Mouse (Mus musculus) CH12.LX (cell line): ENCODE data around the gene Unc119b. TPM values are rescaled to one million over a fixed set of nuclear protein-coding genes. Genes with fewer than 3 reads are reported as not detected.

Experiments
- DNase-seq: peaks from one replicate; pipeline ENCODE4 v3.0.0-alpha.2; 2013; ENCODE audit errors: extremely low read depth
- H3K27ac ChIP-seq: 2 replicates; pipeline ENCODE4 v1.5.1; 2012; ENCODE audit warnings: low read depth, mild to moderate bottlenecking, control low read depth, moderate library complexity; ENCODE audit not compliant: insufficient read depth
- H3K27me3 ChIP-seq: replicated peaks from 2 replicates; pipeline ENCODE3; 2012; ENCODE audit warnings: inconsistent platforms
- H3K36me3 ChIP-seq, 2 experiments: replicated peaks in 1 of 2; 2 replicates each; pipeline versions ENCODE3 to v1.6.1; 2012; ENCODE audit warnings: inconsistent platforms in 1 of 2, low read length in 1 of 2, mild to moderate bottlenecking in 1 of 2, mixed read lengths in 1 of 2, moderate library complexity in 1 of 2; ENCODE audit not compliant: control insufficient read depth in 1 of 2, insufficient read depth in 1 of 2
- H3K4me1 ChIP-seq, 2 experiments: 2 replicates each; pipeline ENCODE4 v1.6.1; 2012; ENCODE audit warnings: inconsistent platforms in 1 of 2, moderate library complexity in 1 of 2; ENCODE audit not compliant: insufficient read depth in 2 of 2, control insufficient read depth in 1 of 2
- H3K4me2 ChIP-seq: 2 replicates; pipeline ENCODE4 v1.6.1; 2012; ENCODE audit warnings: low read depth, mild to moderate bottlenecking, control low read depth; ENCODE audit not compliant: poor library complexity, insufficient read depth, severe bottlenecking
- H3K4me3 ChIP-seq, 3 experiments: fragments of 150-350 bp in 1 of 3; sonication (generic) in 1 of 3; replicated peaks in 1 of 3; 2 replicates each; pipeline versions ENCODE3 to v1.5.1; 2011 to 2012; ENCODE audit warnings: low read depth in 2 of 3, low read length in 2 of 3, mild to moderate bottlenecking in 2 of 3, moderate library complexity in 2 of 3, control low read depth in 1 of 3, improper control_type of control experiment in 1 of 3, inconsistent platforms in 1 of 3, mixed read lengths in 1 of 3; ENCODE audit not compliant: poor library complexity in 1 of 3
- H3K79me2 ChIP-seq: replicated peaks from 2 replicates; pipeline ENCODE4 v1.6.1; 2012; ENCODE audit warnings: mild to moderate bottlenecking, moderate library complexity; ENCODE audit not compliant: control insufficient read depth, poor library complexity, insufficient read depth, severe bottlenecking; ENCODE audit errors: extremely low read depth
- H3K9ac ChIP-seq: 2 replicates; pipeline ENCODE4 v1.6.1; 2012; ENCODE audit warnings: low read depth, mild to moderate bottlenecking, control low read depth, moderate library complexity; ENCODE audit not compliant: insufficient read depth
- H3K9me3 ChIP-seq: replicated peaks from 2 replicates; pipeline ENCODE3; 2012; ENCODE audit warnings: low read length, inconsistent platforms, mixed read lengths
- BHLHE40 ChIP-seq: IDR thresholded peaks from 2 replicates; pipeline ENCODE4 v1.6.1; 2011; ENCODE audit warnings: mild to moderate bottlenecking, low read depth, low read length, improper control_type of control experiment
- CHD2 ChIP-seq: IDR thresholded peaks from 2 replicates; pipeline ENCODE4 v1.6.1; 2011; ENCODE audit warnings: low read length, improper control_type of control experiment
- CTCF ChIP-seq, 2 experiments: IDR thresholded peaks in 1 of 2; conservative IDR thresholded peaks in 1 of 2; 2 replicates each; pipeline ENCODE4 v1.5.1; 2011 to 2012; ENCODE audit warnings: low read depth in 2 of 2, low read length in 2 of 2, improper control_type of control experiment in 1 of 2, inconsistent platforms in 1 of 2, mild to moderate bottlenecking in 1 of 2, moderate library complexity in 1 of 2
- ELF1 ChIP-seq: IDR thresholded peaks from 2 replicates; pipeline ENCODE4 v1.6.1; 2014; ENCODE audit warnings: low read depth, mild to moderate bottlenecking, inconsistent platforms, low read length, improper control_type of control experiment
- ETS1 ChIP-seq: conservative IDR thresholded peaks from 2 replicates; pipeline ENCODE4 v1.6.1; 2012; ENCODE audit warnings: low read depth, mild to moderate bottlenecking, inconsistent platforms, low read length, improper control_type of control experiment, moderate library complexity
- HCFC1 ChIP-seq: IDR thresholded peaks from 2 replicates; pipeline ENCODE4 v1.6.1; 2012; ENCODE audit warnings: low read depth, mild to moderate bottlenecking, inconsistent platforms, low read length, improper control_type of control experiment
- JUN ChIP-seq: IDR thresholded peaks from 2 replicates; pipeline ENCODE4 v1.6.1; 2011; ENCODE audit warnings: low read depth, mild to moderate bottlenecking, low read length, improper control_type of control experiment, moderate library complexity; ENCODE audit not compliant: insufficient read depth
- JUND ChIP-seq: conservative IDR thresholded peaks from 2 replicates; pipeline ENCODE4 v1.6.1; 2011; ENCODE audit warnings: low read depth, low read length, improper control_type of control experiment
- KAT2A ChIP-seq: IDR thresholded peaks from 2 replicates; pipeline ENCODE4 v1.6.1; 2012; ENCODE audit warnings: low read length, improper control_type of control experiment, inconsistent platforms; ENCODE audit not compliant: insufficient replicate concordance
- MAFK ChIP-seq: IDR thresholded peaks from 2 replicates; pipeline ENCODE4 v1.6.1; 2011; ENCODE audit warnings: low read length, improper control_type of control experiment; ENCODE audit not compliant: insufficient replicate concordance
- MAX ChIP-seq: IDR thresholded peaks from 2 replicates; pipeline ENCODE4 v1.6.1; 2011; ENCODE audit warnings: low read length, improper control_type of control experiment
- MXI1 ChIP-seq: IDR thresholded peaks from 2 replicates; pipeline ENCODE4 v1.6.1; 2011; ENCODE audit warnings: mild to moderate bottlenecking, low read depth, low read length, improper control_type of control experiment
- MYC ChIP-seq: IDR thresholded peaks from 2 replicates; pipeline ENCODE4 v1.6.1; 2011; ENCODE audit warnings: low read depth, mild to moderate bottlenecking, improper control_type of control experiment, low read length
- NELFE ChIP-seq: IDR thresholded peaks from 2 replicates; pipeline ENCODE4 v1.6.1; 2011; ENCODE audit warnings: low read depth, low read length, improper control_type of control experiment
- PAX5 ChIP-seq: IDR thresholded peaks from 2 replicates; pipeline ENCODE4 v1.6.1; 2012; ENCODE audit warnings: low read length, inconsistent platforms, mixed read lengths
- POLR2AphosphoS2 ChIP-seq: IDR thresholded peaks from 2 replicates; pipeline ENCODE4 v1.6.1; 2011; ENCODE audit warnings: low read depth, low read length, improper control_type of control experiment
- RAD21 ChIP-seq: IDR thresholded peaks from 2 replicates; pipeline ENCODE4 v1.6.1; 2011; ENCODE audit warnings: low read depth, mild to moderate bottlenecking, low read length, improper control_type of control experiment, moderate library complexity
- SMC3 ChIP-seq: IDR thresholded peaks from 2 replicates; pipeline ENCODE4 v1.6.1; 2011; ENCODE audit warnings: low read depth, low read length, improper control_type of control experiment
- TBP ChIP-seq: conservative IDR thresholded peaks from 2 replicates; pipeline ENCODE4 v1.6.1; 2011; ENCODE audit warnings: low read depth, low read length, improper control_type of control experiment
- TCF12 ChIP-seq: IDR thresholded peaks from 2 replicates; pipeline ENCODE4 v1.6.1; 2014; ENCODE audit warnings: low read depth, mild to moderate bottlenecking, inconsistent platforms, low read length, improper control_type of control experiment
- UBTF ChIP-seq: IDR thresholded peaks from 2 replicates; pipeline ENCODE4 v1.6.1; 2012; ENCODE audit warnings: low read depth, mild to moderate bottlenecking, inconsistent platforms, low read length, improper control_type of control experiment, moderate library complexity
- ZMIZ1 ChIP-seq: IDR thresholded peaks from 2 replicates; pipeline ENCODE4 v1.6.1; 2012; ENCODE audit warnings: low read depth, mild to moderate bottlenecking, inconsistent platforms, low read length, improper control_type of control experiment
- dilution Hi-C: fragments of 300-500 bp; cut with MboI; formaldehyde crosslinking; loops from 2 replicates; pipeline ENCODE4 v1.14.3; 2020; ENCODE audit warnings: low sequenced_read_pairs; ENCODE audit not compliant: extremely low pct_unique_long_range_greater_than_20kb, extremely low pct_ligation_motif_present
- in situ Hi-C: fragments of 300-500 bp; cut with MboI; formaldehyde crosslinking; loops from 3 replicates; pipeline ENCODE4 v1.14.3; 2019; ENCODE audit warnings: low sequenced_read_pairs, low pct_ligation_motif_present, low pct_unique_long_range_greater_than_20kb, mixed read lengths
- polyA plus RNA-seq: library from polyadenylated mRNA; unstranded; fragments of >175 nt; gene quantifications from 2 replicates; pipeline ENCODE4 v1.2.1, GENCODE M21; 2012; ENCODE audit warnings: low read depth; ENCODE audit not compliant: insufficient read length
- total RNA-seq, 2 experiments: library from RNA; depleted of rRNA; stranded (reverse); fragments of 300-350 nt in 1 of 2; fragments of >200 nt in 1 of 2; gene quantifications; 2 replicates each; pipeline ENCODE4 v1.2.3; 2012 to 2014

Unc119b gene
- total and polyA plus RNA-seq, 3 experiments: 13.3 to 22.6 (median 18.4) TPM

DNA sequence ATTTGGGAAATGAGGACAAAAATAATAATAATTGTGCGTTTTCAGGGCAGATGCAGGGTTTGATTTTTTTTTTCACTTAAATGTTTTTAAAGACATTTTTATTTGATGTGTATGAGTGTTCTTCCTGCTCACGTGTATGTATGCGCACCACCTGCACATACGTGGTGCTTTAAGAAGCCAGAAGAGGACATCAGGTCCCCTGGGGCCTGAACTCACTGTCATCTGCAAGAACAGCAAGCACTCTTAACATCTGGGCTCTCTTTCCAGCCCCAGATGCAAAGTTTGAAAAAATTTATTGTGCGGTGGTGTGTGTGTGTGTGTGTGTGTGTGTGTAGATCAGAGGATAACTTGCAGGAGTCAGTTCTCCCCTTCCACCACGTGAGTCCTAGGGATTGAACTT is 43.1 kb upstream of the Unc119b start:
- no peak overlapping the region for H3K27ac ChIP-seq
- H3K4me3 ChIP-seq: no peak overlapping the region
- no peak overlapping the region for H3K9ac ChIP-seq
- TF ChIP-seq NELFE (no peak), PAX5 (no peak), ETS1 (no peak), CTCF (conservative IDR thresholded peaks at IDR 0.05 in 1 of 2, IDR thresholded peaks at IDR 0.05 in 1 of 2; ENCODE audit: low read depth in 2 of 2, low read length in 2 of 2) (no peak), CHD2 (no peak), UBTF (no peak), JUND (no peak), MAFK (no peak), JUN (no peak), MYC (no peak), MAX (no peak), MXI1 (no peak), KAT2A (no peak), TCF12 (no peak)
- H3K4me1 ChIP-seq: peaks cover 1 to 13% of the 10 kb centered on the region in 2 experiments; a peak in 3 of 4 replicates
- in situ Hi-C loops: no loop called here
- H3K9me3 ChIP-seq: peaks cover 2% of the 10 kb centered on the region
- peaks cover 0 to 4% of the 10 kb centered on the region in 2 experiments for H3K36me3 ChIP-seq
- dilution Hi-C loops: no loop called here
- H3K79me2 ChIP-seq: no peaks in the 10 kb centered on the region
- no peak for DNase-seq
- no peak overlapping the region for H3K4me2 ChIP-seq
- no peaks in the 10 kb centered on the region for H3K27me3 ChIP-seq

DNA sequence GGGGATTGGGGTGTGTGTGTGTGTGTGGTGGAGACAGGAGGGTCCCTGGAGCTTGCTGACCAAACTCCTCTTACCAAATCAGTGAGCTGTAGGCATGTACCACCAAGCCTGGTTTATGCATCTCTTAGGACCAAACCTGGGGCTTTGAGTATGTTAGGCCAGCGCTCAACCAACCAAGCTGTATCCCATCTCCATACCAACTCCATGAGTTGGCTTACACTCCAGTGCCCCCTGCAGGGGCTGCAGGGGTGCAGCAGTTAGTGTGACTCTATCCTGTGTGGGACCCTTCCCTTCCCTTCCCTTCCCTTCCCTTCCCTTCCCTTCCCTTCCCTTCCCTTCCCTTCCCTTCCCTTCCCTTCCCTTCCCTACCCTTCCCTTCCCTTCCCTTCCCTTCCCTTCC is 39.8 kb upstream of the Unc119b start:
- Histone ChIP-seq H3K4me3 (no peak overlapping the region), H3K79me2 (no peaks in the 10 kb centered on the region), H3K27ac (no peak overlapping the region), H3K27me3 (no peaks in the 10 kb centered on the region), H3K4me1 (peaks cover 0 to 5% of the 10 kb centered on the region in 2 experiments; a peak in 1 of 4 replicates), H3K4me2 (no peak overlapping the region), H3K36me3 (no peaks in the 10 kb centered on the region), H3K9me3 (peaks cover 2% of the 10 kb centered on the region), H3K9ac (no peak overlapping the region)
- dilution Hi-C loops (no loop called here), in situ Hi-C loops (no loop called here)
- DNase-seq: no peak
- TF ChIP-seq PAX5: no peak
- no peak for TF ChIP-seq ZMIZ1
- peak in 1 of 2 experiments; percentile 58; a peak in 2 of 4 replicates for TF ChIP-seq CTCF (conservative IDR thresholded peaks at IDR 0.05 in 1 of 2, IDR thresholded peaks at IDR 0.05 in 1 of 2; ENCODE audit: low read depth in 2 of 2, low read length in 2 of 2)
- TF ChIP-seq HCFC1: no peak
- TF ChIP-seq SMC3: peak; percentile 51
- TF ChIP-seq ETS1: no peak
- TF ChIP-seq RAD21: peak; percentile 55
- no peak for TF ChIP-seq TBP
- no peak for TF ChIP-seq POLR2AphosphoS2
- TF ChIP-seq BHLHE40: no peak
- no peak for TF ChIP-seq ELF1
